18 mouse cellular contexts compared by ENCODE assay signal in genomic region chr6:89246261-89246660, GRCm38 (mm10).
"Had no signal": no experiment of that assay in that cellular context is flagged by ENCODE, and none has a peak within 500 bp of the region (broad histone marks: within the 10 kb centered on the region; RNA-seq: fewer than 3 reads in every experiment).

No protein-coding gene starts in this region.

- H3K9ac ChIP-seq: liver, postnatal 0 days; lung, embryonic 15.5 days; midbrain, embryonic 13.5 days; midbrain, embryonic 15.5 days; neural tube, embryonic 12.5 days; stomach, embryonic 15.5 days had no signal

- H3K27me3 ChIP-seq: lung, embryonic 15.5 days; midbrain, embryonic 15.5 days; neural tube, embryonic 12.5 days had no signal

- H3K4me1 ChIP-seq: lung, embryonic 15.5 days; megakaryocyte, embryonic 14.5 days; stomach, embryonic 15.5 days had no signal

- H3K36me3 ChIP-seq: lung, embryonic 15.5 days; midbrain, embryonic 13.5 days; midbrain, embryonic 15.5 days; neural tube, embryonic 12.5 days; stomach, embryonic 15.5 days had no signal

- DNase-seq: liver, postnatal 0 days; lung, adult 2 months; lung, postnatal 14 days; lung, postnatal 36 days; right cerebral cortex, postnatal 14 days; thymus, adult 2 months; thymus, postnatal 25 days; thymus, postnatal 4 days had no signal

- H3K9me3 ChIP-seq: lung, embryonic 15.5 days; midbrain, embryonic 13.5 days; midbrain, embryonic 15.5 days; neural tube, embryonic 12.5 days; stomach, embryonic 15.5 days had no signal

- H3K27ac ChIP-seq: lung, embryonic 15.5 days; macrophage; midbrain, embryonic 13.5 days; midbrain, embryonic 15.5 days; neural tube, embryonic 12.5 days; stomach, embryonic 15.5 days; stomach, postnatal 0 days had no signal

- H3K4me3 ChIP-seq: lung, embryonic 15.5 days; megakaryocyte, embryonic 14.5 days; midbrain, embryonic 13.5 days; midbrain, embryonic 15.5 days; neural tube, embryonic 12.5 days; stomach, embryonic 15.5 days had no signal

- ATAC-seq: liver, postnatal 0 days; lung, postnatal 0 days; midbrain, embryonic 13.5 days; midbrain, embryonic 15.5 days had no signal

- H3K4me2 ChIP-seq: lung, embryonic 15.5 days; midbrain, embryonic 11.5 days; midbrain, embryonic 13.5 days; midbrain, embryonic 15.5 days; neural tube, embryonic 12.5 days; stomach, embryonic 15.5 days had no signal
